Mouse (Mus musculus): ENCODE measurements around the gene Scyl3.
A peak's percentile ranks its signal among the peaks of the same experiment; 100 is the strongest.

The Scyl3 gene

GRCm38 (mm10) chr1:163928846-163929245, at the start of gene Scyl3:
Scyl3 (plus strand) TSS chr1:163929100.
- DNase-seq (ENCODE audit: low spot score in 2 of 2): no peak

- DNase-seq (ENCODE audit: low spot score in 2 of 2): no peak
Measured at GRCm38 (mm10) chr1:163889629-163890028, 39.3 kb upstream of the Scyl3 start.

GRCm38 (mm10) chr1:163893294-163893693, 35.6 kb upstream of the Scyl3 start:
- DNase-seq (ENCODE audit: low spot score in 2 of 2): no peak

- DNase-seq (ENCODE audit: low spot score in 2 of 2): no peak
Measured at GRCm38 (mm10) chr1:163893774-163894527, 34.9 kb upstream of the Scyl3 start.

GRCm38 (mm10) chr1:163898291-163898764, 30.6 kb upstream of the Scyl3 start:
- DNase-seq (ENCODE audit: low spot score in 2 of 2): no peak

GRCm38 (mm10) chr1:163899575-163899974, 29.3 kb upstream of the Scyl3 start:
- no peak for DNase-seq (ENCODE audit: low spot score in 2 of 2)

- DNase-seq (ENCODE audit: low spot score in 2 of 2): no peak
Measured at GRCm38 (mm10) chr1:163900168-163900567, 28.7 kb upstream of the Scyl3 start.

- no peak for DNase-seq (ENCODE audit: low spot score in 2 of 2)
Measured at GRCm38 (mm10) chr1:163903411-163903810, 25.5 kb upstream of the Scyl3 start.

GRCm38 (mm10) chr1:163907007-163907811, 21.7 kb upstream of the Scyl3 start:
- DNase-seq (ENCODE audit: low spot score in 2 of 2): no peak

- DNase-seq (ENCODE audit: low spot score in 2 of 2): no peak
Measured at GRCm38 (mm10) chr1:163908389-163908788, 20.5 kb upstream of the Scyl3 start.

GRCm38 (mm10) chr1:163910343-163910742, 18.6 kb upstream of the Scyl3 start:
- DNase-seq (ENCODE audit: low spot score in 2 of 2): no peak

GRCm38 (mm10) chr1:163910785-163911184, 18.1 kb upstream of the Scyl3 start:
- no peak for DNase-seq (ENCODE audit: low spot score in 2 of 2)

GRCm38 (mm10) chr1:163911981-163912380, 16.9 kb upstream of the Scyl3 start:
- no peak for DNase-seq (ENCODE audit: low spot score in 2 of 2)

- DNase-seq (ENCODE audit: low spot score in 2 of 2): no peak
Measured at GRCm38 (mm10) chr1:163917349-163918160, 11.3 kb upstream of the Scyl3 start.

GRCm38 (mm10) chr1:163924093-163924492, 4.8 kb upstream of the Scyl3 start:
- no peak for DNase-seq (ENCODE audit: low spot score in 2 of 2)

- DNase-seq (ENCODE audit: low spot score in 2 of 2): peak; percentile 86
Measured at GRCm38 (mm10) chr1:163929636-163930457, 947 bp downstream of the Scyl3 start.

GRCm38 (mm10) chr1:163930458-163930794, 1.5 kb downstream of the Scyl3 start:
- DNase-seq (ENCODE audit: low spot score in 2 of 2): no peak

- DNase-seq (ENCODE audit: low spot score in 2 of 2): no peak
Measured at GRCm38 (mm10) chr1:163931801-163932200, 2.9 kb downstream of the Scyl3 start.

GRCm38 (mm10) chr1:163934591-163934990, 5.7 kb downstream of the Scyl3 start:
- DNase-seq (ENCODE audit: low spot score in 2 of 2): no peak

GRCm38 (mm10) chr1:163942056-163942455, 13.2 kb downstream of the Scyl3 start:
- DNase-seq (ENCODE audit: low spot score in 2 of 2): no peak

GRCm38 (mm10) chr1:163953396-163953795, 24.5 kb downstream of the Scyl3 start:
- DNase-seq (ENCODE audit: low spot score in 2 of 2): no peak

Measured in spleen, postnatal 36 days (tissue).